Mouse (Mus musculus): ENCODE measurements at regions not wholly inside any gene's neighbourhood (a gene's known extent, or its start where the extent isn't known, plus 50 kb on each side); places are given as distances from the start of the nearest gene placed in this dataset.
A peak's percentile ranks its signal among the peaks of the same experiment; 100 is the strongest.

DNA sequence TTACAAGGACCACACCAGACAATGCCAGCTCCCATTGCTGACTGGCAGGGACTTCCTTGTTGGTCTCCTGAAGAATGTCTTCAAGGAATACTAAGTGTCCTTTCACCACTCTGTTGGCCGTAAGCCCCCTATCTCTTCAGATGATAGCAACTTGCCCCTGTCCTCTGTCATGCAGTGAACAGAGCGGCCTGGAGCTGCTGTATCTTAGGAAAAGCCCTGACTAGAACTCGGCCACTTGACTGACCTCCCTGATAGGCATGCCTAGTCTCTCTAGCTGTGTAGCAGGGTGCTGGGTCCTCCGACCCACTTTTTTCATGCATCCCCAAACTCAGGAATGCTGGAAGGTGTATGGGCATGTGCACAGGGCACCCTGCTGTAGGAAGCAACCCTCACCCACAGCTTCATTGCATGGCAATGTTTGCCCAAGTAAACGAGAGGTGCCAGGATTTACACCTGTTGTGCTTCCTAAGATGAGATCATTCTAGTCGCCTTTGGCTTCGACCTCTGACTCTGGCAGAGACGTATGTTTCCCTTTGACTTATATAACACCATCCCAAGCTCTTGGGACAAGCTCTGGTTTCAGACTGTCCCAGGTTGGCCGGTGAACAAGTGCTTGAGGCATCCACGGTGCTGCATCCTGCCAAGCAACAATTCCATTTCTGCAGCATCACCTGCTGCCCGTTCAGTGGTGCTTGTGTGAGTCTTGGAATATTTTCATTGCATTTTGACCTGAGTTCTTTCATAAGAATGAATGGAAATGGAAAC is 145.1 kb downstream of the Zfp36l1 start:
- no peak for DNase-seq (ENCODE audit: low spot score)

DNA sequence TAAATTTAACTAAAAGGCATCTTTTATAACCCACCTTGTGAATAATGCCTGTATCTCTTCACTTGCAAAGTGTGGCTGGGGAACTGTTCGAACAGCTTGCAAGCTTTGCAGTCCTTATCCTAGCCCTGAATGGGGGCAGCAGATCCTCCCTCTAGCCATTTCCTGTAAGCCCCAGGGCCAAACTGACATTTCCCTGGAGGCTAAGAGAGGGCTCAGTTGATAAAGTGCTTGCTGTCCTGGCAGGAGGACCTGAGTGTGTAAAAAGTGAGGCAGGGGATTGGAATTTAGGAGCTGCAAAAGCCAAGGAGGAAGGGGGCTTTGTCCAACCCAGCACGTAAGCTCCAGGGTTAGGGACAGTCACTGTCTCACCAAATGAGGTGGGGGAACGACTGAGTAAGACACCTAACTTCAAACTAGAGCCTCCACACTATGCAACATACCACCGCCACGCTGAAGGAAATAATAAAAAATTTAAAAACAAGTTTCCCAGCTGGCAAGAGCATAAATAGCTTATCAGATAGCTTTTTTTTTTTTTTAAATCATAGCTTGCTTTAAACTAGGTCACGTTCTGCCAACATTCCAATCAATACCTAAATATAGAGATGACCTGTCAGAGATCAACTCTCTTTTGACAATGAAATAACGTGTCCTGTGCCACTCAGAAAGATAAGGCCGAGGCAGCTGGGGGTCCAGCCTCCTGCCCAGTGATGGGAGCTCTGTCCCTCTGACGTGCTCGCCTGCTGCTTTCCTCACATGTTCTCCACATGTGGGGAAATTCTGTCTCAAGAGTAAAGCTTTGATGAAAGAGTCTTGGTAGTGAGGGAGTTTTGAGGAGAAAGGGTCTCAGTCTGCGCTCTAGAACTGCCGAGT is 146.0 kb downstream of the Zfp36l1 start:
- DNase-seq (ENCODE audit: low spot score) = no peak

- no peak for DNase-seq (ENCODE audit: low spot score)
Observed at GRCm38 (mm10) chr12:79966289-79966615, 146.6 kb downstream of the Zfp36l1 start.

GRCm38 (mm10) chr12:79965471-79966288 is 147.1 kb downstream of the Zfp36l1 start:
- no peak for DNase-seq (ENCODE audit: low spot score)

GRCm38 (mm10) chr12:79963443-79964025 is 149.3 kb downstream of the Zfp36l1 start:
- DNase-seq (ENCODE audit: low spot score) = no peak

- DNase-seq (ENCODE audit: low spot score) = no peak
Observed at GRCm38 (mm10) chr12:79962649-79963236, 150.1 kb downstream of the Zfp36l1 start.

DNA sequence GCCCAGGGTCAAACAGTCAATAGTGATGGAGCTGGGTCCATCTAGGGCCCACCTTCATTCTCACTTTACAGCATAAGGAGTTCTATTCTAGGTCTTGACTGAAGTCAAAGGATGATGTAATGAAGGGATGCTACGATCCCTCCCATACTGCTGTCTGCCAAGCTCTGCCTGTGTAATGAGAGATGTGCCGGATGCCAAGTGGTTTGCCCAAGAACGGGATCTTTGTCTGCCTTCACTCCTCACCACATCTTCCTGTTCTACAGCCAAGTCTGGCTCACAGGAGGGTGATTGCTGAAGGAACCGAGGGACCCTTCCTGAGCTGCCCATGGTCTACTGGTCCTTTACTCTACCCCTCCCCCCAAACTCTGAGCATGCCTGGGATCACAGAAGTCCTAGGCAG is 150.9 kb downstream of the Zfp36l1 start:
- DNase-seq (ENCODE audit: low spot score) = no peak

DNA sequence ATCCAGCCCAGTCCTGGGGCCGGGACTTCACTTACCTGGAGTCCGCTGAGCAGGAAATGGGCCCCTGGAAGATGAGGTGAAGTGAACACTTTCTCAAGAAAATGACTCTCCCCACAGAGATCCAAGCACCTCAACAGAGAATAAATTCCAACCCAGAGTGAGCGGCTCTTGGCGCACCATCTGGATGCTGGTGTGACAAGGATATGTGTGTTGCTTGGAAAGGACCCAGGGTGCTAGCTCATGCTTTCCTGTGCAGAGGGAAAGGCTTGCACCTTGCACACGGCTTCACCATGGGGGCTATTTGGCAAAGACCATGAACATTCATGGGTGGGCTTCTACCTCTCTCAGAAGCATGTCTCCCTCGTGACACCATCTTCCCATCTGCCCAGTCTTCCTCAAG is 151.7 kb downstream of the Zfp36l1 start:
- no peak for DNase-seq (ENCODE audit: low spot score)

DNA sequence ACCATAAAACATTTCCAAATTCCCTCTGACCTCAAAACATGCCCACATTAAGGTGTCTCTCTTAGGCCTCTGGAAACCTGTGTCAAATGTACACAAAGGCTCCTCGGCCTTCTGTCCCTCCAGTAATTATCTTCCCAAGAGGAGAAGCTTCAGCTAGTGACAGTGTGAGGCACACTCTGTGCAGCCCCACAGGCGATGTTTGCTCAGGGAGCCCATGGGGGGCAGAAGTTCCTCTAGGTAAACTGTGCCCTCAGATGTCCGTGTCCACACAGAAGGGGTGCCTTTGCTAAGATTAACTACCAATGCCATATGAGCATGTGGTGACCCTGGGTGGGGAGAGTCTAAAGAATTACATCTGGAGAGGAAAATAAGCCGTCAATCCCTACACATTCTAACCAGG is 152.4 kb downstream of the Zfp36l1 start:
- DNase-seq (ENCODE audit: low spot score) = no peak

- DNase-seq (ENCODE audit: low spot score) = no peak
Observed at GRCm38 (mm10) chr12:79959540-79960305, 153.1 kb downstream of the Zfp36l1 start.

DNA sequence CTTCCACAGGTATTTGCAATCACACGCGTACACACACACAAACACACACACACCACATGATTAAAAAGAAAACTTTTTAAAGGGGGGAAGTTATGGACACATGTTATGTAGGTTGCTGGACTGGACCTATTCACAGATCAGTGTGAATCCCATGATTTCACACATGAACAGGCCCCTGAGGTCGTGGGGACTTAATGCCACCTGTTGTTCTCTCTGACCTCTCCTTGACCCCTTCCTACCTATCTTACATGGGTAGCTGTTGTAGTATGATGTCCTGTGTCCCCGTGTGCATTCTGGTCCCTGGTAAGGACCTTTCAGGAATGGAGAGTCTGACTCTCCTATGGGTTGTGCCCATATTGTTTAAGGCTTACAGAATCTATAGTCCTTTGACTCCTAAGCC is 155.6 kb downstream of the Zfp36l1 start:
- no peak for DNase-seq (ENCODE audit: low spot score)

GRCm38 (mm10) chr12:79956351-79956750 is 156.5 kb downstream of the Zfp36l1 start:
- DNase-seq (ENCODE audit: low spot score) = no peak

DNA sequence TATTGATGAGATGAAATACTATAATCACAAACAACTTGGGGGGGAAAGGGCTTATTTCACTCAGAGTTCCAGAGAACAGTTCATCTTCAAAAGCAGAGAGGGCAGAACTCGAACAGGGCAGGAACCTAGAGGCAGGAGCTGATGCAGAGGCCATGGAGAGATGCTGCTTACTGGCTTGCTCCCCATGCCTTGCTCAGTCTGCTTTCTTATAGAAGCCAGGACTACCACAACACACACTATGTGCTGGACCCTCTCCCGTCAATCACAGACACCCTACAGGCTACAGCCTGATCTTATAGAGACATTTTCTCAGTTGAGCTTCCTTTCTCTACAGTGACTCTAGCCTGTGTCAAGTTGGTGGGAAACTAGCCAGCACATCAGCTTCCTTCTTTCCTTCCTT is 157.3 kb downstream of the Zfp36l1 start:
- no peak for DNase-seq (ENCODE audit: low spot score)

DNA sequence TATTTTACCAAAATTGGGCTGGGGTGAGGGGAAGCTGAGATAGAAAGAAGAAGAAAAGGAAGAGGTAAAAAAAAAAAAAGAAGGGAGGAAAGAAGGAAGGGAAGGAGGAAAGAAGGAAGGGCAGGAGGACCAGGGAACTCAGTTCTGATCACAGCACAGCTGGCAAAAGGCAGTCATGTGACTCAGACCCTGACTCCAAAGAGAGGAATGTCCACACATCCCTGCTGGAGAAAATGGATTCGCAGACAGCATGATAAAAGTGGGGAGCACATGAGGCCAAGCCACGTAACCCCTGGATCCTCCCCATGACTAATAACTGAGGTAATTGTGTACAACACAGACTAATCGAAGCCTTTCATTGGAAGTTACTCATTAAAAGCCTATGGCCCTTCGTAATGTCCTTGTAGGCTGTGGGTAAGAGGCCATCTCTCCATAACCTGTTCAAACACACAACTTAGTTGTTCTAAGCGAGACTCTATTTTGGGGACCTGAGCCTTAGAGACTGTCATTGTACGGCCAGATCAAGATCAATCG is 162.2 kb downstream of the Zfp36l1 start:
- DNase-seq (ENCODE audit: low spot score) = no peak

GRCm38 (mm10) chr12:79949101-79949824 is 163.6 kb downstream of the Zfp36l1 start:
- DNase-seq (ENCODE audit: low spot score) = peak; percentile 84

DNA sequence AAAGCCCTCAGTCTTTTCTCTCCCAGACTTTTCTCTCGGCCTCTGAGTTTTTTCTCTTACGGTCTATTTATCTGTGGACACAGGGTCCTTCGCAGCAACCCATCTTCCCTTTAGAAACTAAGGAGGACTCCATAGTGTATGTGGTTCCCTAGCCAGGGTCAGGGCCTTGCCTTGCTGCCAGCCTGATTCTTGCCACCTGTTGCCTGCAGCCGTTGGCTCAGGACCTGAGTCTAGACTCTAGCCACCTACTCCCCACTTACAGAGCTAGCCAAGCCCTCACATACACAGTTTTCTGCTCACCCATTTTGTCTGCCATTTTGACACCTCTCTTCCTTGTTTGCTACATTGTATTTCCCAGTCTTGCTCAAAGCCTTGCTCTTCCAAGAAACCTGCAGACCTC is 165.2 kb downstream of the Zfp36l1 start:
- no peak for DNase-seq (ENCODE audit: low spot score)

- DNase-seq (ENCODE audit: low spot score) = no peak
Observed at GRCm38 (mm10) chr12:79946777-79947176, 166.0 kb downstream of the Zfp36l1 start.

- DNase-seq (ENCODE audit: low spot score) = peak; percentile 52
Observed at GRCm38 (mm10) chr12:79945899-79946298, 166.9 kb downstream of the Zfp36l1 start.

- peak; percentile 70 for DNase-seq (ENCODE audit: low spot score)
Observed at GRCm38 (mm10) chr12:79944714-79945493, 167.9 kb downstream of the Zfp36l1 start.
